Mouse (Mus musculus): ENCODE measurements at regions not wholly inside any gene's neighbourhood (a gene's known extent, or its start where the extent isn't known, plus 50 kb on each side); places are given as distances from the start of the nearest gene placed in this dataset.
"Not testable (repeated sequence)": the region's sequence is repeated elsewhere in the genome, so short reads cannot be mapped to it uniquely, and the experiment has no call there.

- H3K4me1 ChIP-seq: no peaks in the 10 kb centered on the region
- H3K9me3 ChIP-seq: no peaks in the 10 kb centered on the region
Measured at GRCm38 (mm10) chr1:101524447-101524846, 1751.9 kb downstream of the Cntnap5b start.

DNA sequence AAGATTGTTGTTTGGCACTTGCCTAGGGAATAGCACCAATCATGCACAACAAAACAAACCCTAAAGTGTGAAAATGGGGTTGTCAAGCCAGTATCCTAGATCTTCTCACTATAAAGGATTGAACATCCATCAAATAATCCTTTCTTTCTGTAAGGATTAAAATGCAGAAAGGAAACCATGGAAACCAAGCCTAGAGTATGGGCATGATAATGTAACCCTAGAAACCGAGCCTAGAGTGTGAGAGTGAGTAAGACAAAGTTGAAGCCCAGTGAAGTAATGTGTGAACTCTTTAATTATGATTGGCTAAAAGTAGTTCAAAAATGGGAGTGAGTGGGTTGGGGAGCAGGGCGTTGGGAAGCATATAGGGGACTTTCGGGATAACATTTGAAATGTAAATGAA is 1757.4 kb downstream of the Cntnap5b start:
- 67% methylated on average over 3 of the region's 3 CpGs for WGBS
- Histone ChIP-seq H3K9ac (no peak overlapping the region), H3K4me2 (replicated peaks) (no peak overlapping the region), H3K27ac (no peak overlapping the region), H3K4me3 (no peak overlapping the region), H3K36me3 (no peaks in the 10 kb centered on the region), H3K9me3 (no peaks in the 10 kb centered on the region), H3K4me1 (no peaks in the 10 kb centered on the region), H3K27me3 (replicated peaks) (no peaks in the 10 kb centered on the region)
- no peak for ATAC-seq (ENCODE audit: low FRiP score, low read depth)

More at GRCm38 (mm10) chr1:101524447-101524846, 1751.9 kb downstream of the Cntnap5b start:
- H3K4me2 ChIP-seq (replicated peaks): no peak overlapping the region
- no peak overlapping the region for H3K9ac ChIP-seq
- ATAC-seq (ENCODE audit: low FRiP score, low read depth): no peak
- H3K4me3 ChIP-seq: no peak overlapping the region
- H3K27ac ChIP-seq: no peak overlapping the region
- no peaks in the 10 kb centered on the region for H3K27me3 ChIP-seq (replicated peaks)
- H3K36me3 ChIP-seq: no peaks in the 10 kb centered on the region
- 89% methylated on average over 2 of the region's 2 CpGs for WGBS

DNA sequence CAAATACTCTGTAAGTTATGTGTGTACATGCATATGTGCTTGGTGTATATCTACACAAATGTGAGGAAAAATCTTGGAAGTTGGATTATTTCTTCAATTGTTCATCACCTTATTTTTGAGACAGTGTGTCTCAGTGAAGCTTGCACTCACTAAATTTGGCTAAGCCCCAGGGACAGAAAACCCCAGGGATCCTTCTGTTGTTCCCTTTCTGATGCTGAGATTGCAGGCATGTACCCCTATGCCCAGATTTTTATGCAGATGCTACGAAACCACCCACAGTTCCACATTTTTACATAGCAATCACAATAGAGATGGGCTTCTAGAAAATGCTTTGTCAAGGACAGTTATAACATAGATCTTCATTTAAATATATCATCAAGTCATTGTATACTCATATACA is 1799.7 kb downstream of the Cntnap5b start:
- Histone ChIP-seq H3K9ac (no peak overlapping the region), H3K27me3 (replicated peaks) (no peaks in the 10 kb centered on the region), H3K4me1 (no peaks in the 10 kb centered on the region), H3K27ac (no peak overlapping the region), H3K36me3 (no peaks in the 10 kb centered on the region), H3K9me3 (no peaks in the 10 kb centered on the region), H3K4me2 (replicated peaks) (no peak overlapping the region), H3K4me3 (no peak overlapping the region)
- no peak for ATAC-seq (ENCODE audit: low FRiP score, low read depth)
- 89% methylated on average over 1 of the region's 1 CpGs for WGBS

GRCm38 (mm10) chr1:101585325-101586028 is 1812.9 kb downstream of the Cntnap5b start:
- Histone ChIP-seq H3K9ac (no peak overlapping the region), H3K4me2 (replicated peaks) (no peak overlapping the region), H3K4me1 (no peaks in the 10 kb centered on the region), H3K36me3 (no peaks in the 10 kb centered on the region), H3K27me3 (replicated peaks) (no peaks in the 10 kb centered on the region), H3K4me3 (no peak overlapping the region), H3K27ac (no peak overlapping the region), H3K9me3 (no peaks in the 10 kb centered on the region)
- ATAC-seq (ENCODE audit: low FRiP score, low read depth): no peak
- WGBS: 25% methylated on average over 2 of the region's 2 CpGs

DNA sequence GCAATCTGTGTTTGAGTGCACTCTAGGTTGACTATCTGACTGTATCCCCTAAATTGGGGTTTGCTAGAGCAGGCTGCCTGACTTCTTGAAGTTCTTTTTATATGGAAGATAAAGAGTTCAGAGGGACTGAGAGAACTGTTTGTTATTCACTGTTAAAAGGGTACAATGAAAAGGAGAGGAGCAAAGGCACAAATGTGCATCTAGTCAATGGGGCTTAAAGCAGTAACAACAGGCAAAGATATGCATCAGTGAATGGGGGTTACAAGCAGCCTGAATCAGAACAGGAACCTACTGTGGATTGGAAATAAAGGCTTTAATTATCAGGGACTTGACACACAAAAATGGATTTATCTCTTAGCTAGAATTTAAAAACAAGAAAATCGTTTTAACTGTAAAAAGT is 1855.9 kb downstream of the Cntnap5b start:
- Histone ChIP-seq H3K36me3 (no peaks in the 10 kb centered on the region), H3K27ac (no peak overlapping the region), H3K4me3 (no peak overlapping the region), H3K27me3 (replicated peaks) (no peaks in the 10 kb centered on the region), H3K9ac (no peak overlapping the region), H3K4me1 (no peaks in the 10 kb centered on the region), H3K4me2 (replicated peaks) (no peak overlapping the region), H3K9me3 (no peaks in the 10 kb centered on the region)
- WGBS: 13% methylated on average over 1 of the region's 1 CpGs
- ATAC-seq (ENCODE audit: low FRiP score, low read depth): no peak

GRCm38 (mm10) chr1:101629006-101629405 is 1856.4 kb downstream of the Cntnap5b start:
- Histone ChIP-seq H3K4me3 (no peak overlapping the region), H3K36me3 (no peaks in the 10 kb centered on the region), H3K27ac (no peak overlapping the region), H3K4me1 (no peaks in the 10 kb centered on the region), H3K27me3 (replicated peaks) (no peaks in the 10 kb centered on the region), H3K9me3 (no peaks in the 10 kb centered on the region), H3K9ac (no peak overlapping the region), H3K4me2 (replicated peaks) (no peak overlapping the region)
- 70% methylated on average over 2 of the region's 2 CpGs for WGBS
- ATAC-seq (ENCODE audit: low FRiP score, low read depth): no peak

DNA sequence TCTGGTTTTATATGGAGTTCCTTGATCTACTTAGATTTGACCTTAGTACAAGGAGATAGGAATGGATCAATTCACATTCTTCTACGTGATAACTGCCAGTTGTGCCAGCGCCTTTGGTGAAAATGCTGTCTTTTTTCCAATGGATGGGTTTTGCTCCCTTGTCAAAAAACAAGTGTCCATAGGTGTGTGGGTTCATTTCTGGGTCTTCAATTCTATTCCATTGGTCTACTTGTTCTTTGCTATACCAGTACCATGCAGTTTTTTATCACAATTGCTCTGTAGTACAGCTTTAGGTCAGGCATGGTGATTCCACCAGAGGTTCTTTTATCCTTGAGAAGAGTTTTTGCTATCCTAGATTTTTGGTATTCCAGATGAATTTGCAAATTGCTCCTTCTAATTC is 1891.7 kb downstream of the Cntnap5b start:
- not testable (repeated sequence) for H3K4me2 ChIP-seq (replicated peaks); H3K4me3 ChIP-seq; H3K36me3 ChIP-seq; H3K9ac ChIP-seq; H3K4me1 ChIP-seq; ATAC-seq (ENCODE audit: low FRiP score, low read depth); H3K27me3 ChIP-seq (replicated peaks); H3K27ac ChIP-seq; H3K9me3 ChIP-seq
- 93% methylated on average over 2 of the region's 2 CpGs for WGBS

- Histone ChIP-seq H3K9ac (no peak overlapping the region), H3K27me3 (replicated peaks) (no peaks in the 10 kb centered on the region), H3K27ac (no peak overlapping the region), H3K4me1 (0 out of 2 replicates have a peak, but pooled peaks cover 4% of the 10 kb centered on the region), H3K4me3 (no peak overlapping the region), H3K36me3 (no peaks in the 10 kb centered on the region), H3K4me2 (replicated peaks) (no peak overlapping the region), H3K9me3 (no peaks in the 10 kb centered on the region)
- WGBS: 12% methylated on average over 5 of the region's 5 CpGs
- peak; percentile 90 for ATAC-seq (ENCODE audit: low FRiP score, low read depth)
Measured at GRCm38 (mm10) chr1:101683772-101684434, 1911.3 kb downstream of the Cntnap5b start.

GRCm38 (mm10) chr1:101684983-101685382 is 1912.4 kb downstream of the Cntnap5b start:
- no peak overlapping the region for H3K4me3 ChIP-seq
- no peaks in the 10 kb centered on the region for H3K27me3 ChIP-seq (replicated peaks)
- H3K9me3 ChIP-seq: no peaks in the 10 kb centered on the region
- no peak for ATAC-seq (ENCODE audit: low FRiP score, low read depth)
- H3K27ac ChIP-seq: no peak overlapping the region
- H3K9ac ChIP-seq: no peak overlapping the region
- no peak overlapping the region for H3K4me2 ChIP-seq (replicated peaks)
- 0 out of 2 replicates have a peak, but pooled peaks cover 4% of the 10 kb centered on the region for H3K4me1 ChIP-seq
- H3K36me3 ChIP-seq: no peaks in the 10 kb centered on the region

Data from neural tube, embryonic 12.5 days (tissue).